Mouse (Mus musculus) neural tube, embryonic 14.5 days (tissue): ENCODE data around the gene Eda2r. TPM values are rescaled to one million over a fixed set of nuclear protein-coding genes. Genes with fewer than 3 reads are reported as not detected.

Experiments
- ATAC-seq: fragments of 200-750 bp; cut with Nextera tagmentation; 2 replicates; pipeline ENCODE4 v1.8.0; 2017; ENCODE audit warnings: low read depth, mild to moderate bottlenecking, moderate TSS enrichment, moderate library complexity
- H3K27ac ChIP-seq: fragments of 300-500 bp; sonication (generic); 2 replicates; pipeline ENCODE4 v1.5.1; 2014; ENCODE audit warnings: low read depth, mild to moderate bottlenecking, control low read depth, low read length, moderate library complexity, mixed read lengths
- H3K27me3 ChIP-seq: fragments of 300-500 bp; sonication (generic); 2 replicates; pipeline ENCODE4 v1.6.1; 2014; ENCODE audit warnings: low read length; ENCODE audit not compliant: control insufficient read depth, insufficient read depth
- H3K36me3 ChIP-seq: fragments of 300-500 bp; sonication (generic); 2 replicates; pipeline ENCODE4 v1.6.1; 2014; ENCODE audit warnings: low read length, mixed read lengths; ENCODE audit not compliant: control insufficient read depth, insufficient read depth
- H3K4me1 ChIP-seq: fragments of 300-500 bp; sonication (generic); 2 replicates; pipeline ENCODE4 v1.6.1; 2014; ENCODE audit warnings: low read length; ENCODE audit not compliant: control insufficient read depth, insufficient read depth
- H3K4me2 ChIP-seq: fragments of 300-500 bp; sonication (generic); 2 replicates; pipeline ENCODE4 v1.6.1; 2014; ENCODE audit warnings: mild to moderate bottlenecking, low read depth, low read length, control low read depth
- H3K4me3 ChIP-seq: fragments of 300-500 bp; sonication (generic); 2 replicates; pipeline ENCODE4 v1.5.1; 2014; ENCODE audit warnings: low read depth, low read length, control low read depth, mixed read lengths
- H3K9ac ChIP-seq: fragments of 300-500 bp; sonication (generic); replicated peaks from 2 replicates; pipeline ENCODE4 v1.6.1; 2014; ENCODE audit warnings: low read depth, mild to moderate bottlenecking, control low read depth, low read length, mixed read lengths
- H3K9me3 ChIP-seq: fragments of 300-500 bp; sonication (generic); 2 replicates; pipeline ENCODE4 v1.6.1; 2016; ENCODE audit warnings: low read length; ENCODE audit not compliant: control insufficient read depth
- WGBS: fragments of 180-500 bp; shearing (Covaris S2); extraction: QIAGEN DNeasy Blood & Tissue Kit; methylation state at CpG from one replicate; pipeline ENCODE4 v1.1.7; 2014; 5-methylcytosine and 5-hydroxymethylcytosine counted together
- polyA plus RNA-seq: library from polyadenylated mRNA; unstranded; fragments of >200 nt; fragmentation: Nextera tagmentation; extraction: Ambion mirVana; gene quantifications from 2 replicates; pipeline ENCODE4 v1.2.1, GENCODE M21; 2014

The Eda2r gene
- 1.4 and 2.2 TPM in 2 replicates for polyA plus RNA-seq

DNA sequence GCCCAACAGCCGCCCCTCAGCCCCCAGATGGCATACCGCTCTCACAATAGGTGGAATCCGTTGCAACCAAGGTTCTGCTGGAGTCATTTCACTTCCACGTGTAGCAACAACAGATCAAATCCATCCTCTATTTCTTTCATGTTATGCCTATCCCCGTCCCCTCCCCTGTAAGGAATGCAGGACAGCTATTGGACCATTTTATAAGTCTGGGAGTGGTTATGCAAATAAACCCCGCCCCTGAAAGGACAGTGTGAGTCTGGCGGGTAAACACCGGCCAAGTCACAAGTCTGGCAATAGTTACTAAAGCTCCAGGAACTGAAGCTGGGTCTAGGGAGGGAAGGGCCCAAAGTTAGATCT is at the start of gene Eda2r:
TSS of gene Eda2r (minus strand) at position 152 of the 357 bp plus-strand sequence.
- H3K27ac ChIP-seq: no peak within 1 kb of the TSS
- no peaks in the 10 kb centered on the region for H3K36me3 ChIP-seq
- H3K4me2 ChIP-seq: peak within 1 kb of the TSS; percentile 30
- 8% methylated on average over 8 of the region's 8 CpGs for WGBS
- no peaks in the 10 kb centered on the region for H3K27me3 ChIP-seq
- ATAC-seq: peak; percentile 95
- H3K9ac ChIP-seq: no peak within 1 kb of the TSS
- H3K9me3 ChIP-seq: no peaks in the 10 kb centered on the region
- peak within 1 kb of the TSS; percentile 16; the same call in 1 of the 2 replicates for H3K4me3 ChIP-seq
- no peaks in the 10 kb centered on the region for H3K4me1 ChIP-seq

GRCm38 (mm10) chrX:97397872-97398271 is 20.9 kb upstream of the Eda2r start:
- Histone ChIP-seq H3K27me3 (no peaks in the 10 kb centered on the region), H3K36me3 (no peaks in the 10 kb centered on the region), H3K9me3 (no peaks in the 10 kb centered on the region), H3K4me3 (no peak overlapping the region), H3K4me2 (no peak overlapping the region), H3K9ac (no peak overlapping the region), H3K4me1 (no peaks in the 10 kb centered on the region), H3K27ac (no peak overlapping the region)
- 76% methylated on average over 2 of the region's 2 CpGs for WGBS
- no peak for ATAC-seq

DNA sequence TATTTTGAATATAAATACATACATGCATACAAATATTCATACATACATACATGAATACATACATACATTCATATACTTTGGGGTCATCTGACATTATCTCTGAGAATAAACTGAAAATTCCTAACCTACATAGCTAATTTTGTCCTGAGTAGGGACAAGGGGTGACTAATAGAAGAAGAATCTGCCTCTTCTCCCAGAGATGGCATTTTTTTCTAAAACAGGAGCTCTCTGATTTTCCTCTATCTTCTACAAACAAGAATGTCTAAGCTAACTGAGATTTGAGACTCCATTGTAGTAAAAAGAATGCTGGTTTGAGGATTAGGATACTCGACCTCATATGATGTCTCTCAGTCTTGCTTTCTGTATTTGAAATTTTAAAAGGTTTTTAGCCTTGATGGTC is 1.1 kb upstream of the Eda2r start:
- no peaks in the 10 kb centered on the region for H3K4me1 ChIP-seq
- no peak overlapping the region for H3K4me3 ChIP-seq
- H3K9ac ChIP-seq: no peak overlapping the region
- no peaks in the 10 kb centered on the region for H3K9me3 ChIP-seq
- no peaks in the 10 kb centered on the region for H3K36me3 ChIP-seq
- H3K4me2 ChIP-seq: no peak overlapping the region
- ATAC-seq: no peak
- H3K27ac ChIP-seq: no peak overlapping the region
- WGBS: 83% methylated on average over 1 of the region's 1 CpGs
- no peaks in the 10 kb centered on the region for H3K27me3 ChIP-seq

- Histone ChIP-seq H3K4me3 (peak overlapping the region; percentile 16; the same call in 1 of the 2 replicates), H3K27ac (no peak overlapping the region), H3K9me3 (no peaks in the 10 kb centered on the region), H3K36me3 (no peaks in the 10 kb centered on the region), H3K4me2 (peak overlapping the region; percentile 30), H3K9ac (no peak overlapping the region), H3K4me1 (no peaks in the 10 kb centered on the region), H3K27me3 (no peaks in the 10 kb centered on the region)
- ATAC-seq: peak; percentile 69
- WGBS: 20% methylated on average over 15 of the region's 15 CpGs
Observed at GRCm38 (mm10) chrX:97376321-97377064, 523 bp downstream of the Eda2r start.

DNA sequence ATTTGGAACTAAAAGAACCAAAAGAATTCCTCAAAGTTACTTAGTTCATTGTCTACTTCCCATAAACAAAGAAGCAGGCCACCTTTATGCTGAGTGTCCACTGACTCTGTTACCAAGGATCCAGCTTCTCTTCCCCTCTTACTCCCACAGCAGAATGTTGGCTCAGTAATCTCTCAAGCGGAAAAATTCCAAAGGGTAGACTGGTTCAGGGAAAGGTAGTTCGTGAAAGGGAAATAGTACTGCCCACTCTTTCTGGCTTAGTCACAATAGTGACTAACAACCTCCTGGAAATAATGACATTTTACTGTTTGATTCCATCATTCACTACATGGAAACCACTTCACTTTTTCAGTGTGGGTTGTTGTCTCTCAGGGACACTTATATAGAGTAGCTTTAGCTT is 4.2 kb downstream of the Eda2r start:
- 63% methylated on average over 2 of the region's 2 CpGs for WGBS
- Histone ChIP-seq H3K4me1 (no peaks in the 10 kb centered on the region), H3K9me3 (no peaks in the 10 kb centered on the region), H3K4me2 (no peak overlapping the region), H3K36me3 (no peaks in the 10 kb centered on the region), H3K27ac (no peak overlapping the region), H3K9ac (no peak overlapping the region), H3K27me3 (no peaks in the 10 kb centered on the region), H3K4me3 (no peak overlapping the region)
- no peak for ATAC-seq

- ATAC-seq: no peak
- H3K4me1 ChIP-seq: no peaks in the 10 kb centered on the region
- H3K36me3 ChIP-seq: no peaks in the 10 kb centered on the region
- no peak overlapping the region for H3K4me2 ChIP-seq
- no peaks in the 10 kb centered on the region for H3K27me3 ChIP-seq
- H3K27ac ChIP-seq: no peak overlapping the region
- no peaks in the 10 kb centered on the region for H3K9me3 ChIP-seq
- no peak overlapping the region for H3K9ac ChIP-seq
- no peak overlapping the region for H3K4me3 ChIP-seq
- WGBS: 90% methylated on average over 1 of the region's 1 CpGs
Observed at GRCm38 (mm10) chrX:97369206-97369605, 7.8 kb downstream of the Eda2r start.

DNA sequence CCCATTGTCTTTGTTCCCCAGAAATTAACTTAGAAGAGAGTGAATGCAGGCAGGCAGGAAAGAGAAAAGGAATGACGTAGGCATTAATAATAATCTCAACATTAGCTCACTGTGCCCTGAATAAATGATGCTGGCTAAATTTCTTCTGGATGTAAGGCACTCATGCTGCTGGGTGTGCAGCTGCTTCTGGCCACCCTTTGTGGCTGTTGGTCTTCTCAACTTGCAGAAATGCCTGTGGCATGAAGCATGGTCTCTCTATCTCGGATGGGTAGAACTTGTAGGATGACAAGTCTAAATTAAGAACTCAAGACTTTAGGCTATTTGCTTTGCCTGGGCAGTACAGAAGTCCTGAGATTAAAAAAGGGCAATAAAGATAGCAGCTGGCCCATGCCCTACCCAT is 8.3 kb downstream of the Eda2r start:
- no peak for ATAC-seq
- H3K36me3 ChIP-seq: no peaks in the 10 kb centered on the region

DNA sequence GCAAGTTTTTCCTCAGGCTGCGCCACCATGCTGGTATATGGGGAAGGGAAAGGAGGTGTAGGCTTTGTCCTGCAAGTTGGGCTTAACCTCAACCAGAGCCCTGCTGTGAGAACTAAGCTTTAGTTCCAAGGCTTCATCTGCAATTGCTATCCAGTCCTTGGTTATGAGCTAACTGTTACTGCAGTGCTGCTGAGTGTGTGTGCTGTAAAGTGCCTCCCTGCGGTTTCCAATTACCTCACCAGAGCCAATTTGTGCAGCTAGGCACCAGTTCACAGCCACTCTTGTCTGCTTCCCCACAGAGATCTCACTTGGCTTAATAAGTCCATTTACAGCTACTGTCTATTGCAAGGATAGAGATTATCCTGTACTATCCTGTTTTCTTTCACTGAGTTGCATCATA is 16.1 kb downstream of the Eda2r start:
- H3K4me2 ChIP-seq: no peak overlapping the region
- 32% methylated on average over 2 of the region's 2 CpGs for WGBS
- no peak overlapping the region for H3K4me3 ChIP-seq
- H3K9ac ChIP-seq: no peak overlapping the region
- no peak overlapping the region for H3K27ac ChIP-seq
- H3K9me3 ChIP-seq: no peaks in the 10 kb centered on the region
- no peaks in the 10 kb centered on the region for H3K36me3 ChIP-seq
- H3K27me3 ChIP-seq: no peaks in the 10 kb centered on the region
- peak; percentile 82; the same call in 1 of the 2 replicates for ATAC-seq
- no peaks in the 10 kb centered on the region for H3K4me1 ChIP-seq

More for the DNA sequence above, 8.3 kb downstream of the Eda2r start:
- H3K9me3 ChIP-seq: no peaks in the 10 kb centered on the region
- no peak overlapping the region for H3K4me3 ChIP-seq
- H3K27ac ChIP-seq: no peak overlapping the region
- H3K9ac ChIP-seq: no peak overlapping the region
- H3K27me3 ChIP-seq: no peaks in the 10 kb centered on the region
- no peak overlapping the region for H3K4me2 ChIP-seq
- H3K4me1 ChIP-seq: no peaks in the 10 kb centered on the region
- WGBS: 90% methylated on average over 2 of the region's 2 CpGs

DNA sequence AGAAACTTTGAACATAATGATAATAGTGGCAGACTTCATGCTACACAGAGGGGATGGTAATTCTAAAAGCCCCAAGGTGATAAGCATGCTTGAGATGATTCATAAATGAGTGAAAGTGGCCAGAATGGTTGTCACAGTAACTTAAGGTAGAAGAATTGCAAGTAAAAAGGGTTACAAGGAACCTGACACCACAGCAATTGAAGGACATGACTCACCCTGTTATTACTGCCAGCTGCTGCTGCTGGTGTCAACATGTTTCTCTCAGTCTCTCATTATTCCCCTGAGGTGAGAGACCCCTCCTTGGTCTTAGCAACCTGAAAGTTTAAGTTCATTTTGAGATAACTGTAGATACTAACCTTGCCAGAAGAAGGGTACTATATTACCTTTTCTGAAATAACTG is 49.1 kb downstream of the Eda2r start:
- Histone ChIP-seq H3K36me3 (no peaks in the 10 kb centered on the region), H3K9ac (no peak overlapping the region), H3K9me3 (no peaks in the 10 kb centered on the region), H3K4me3 (no peak overlapping the region), H3K27ac (no peak overlapping the region), H3K4me1 (no peaks in the 10 kb centered on the region), H3K27me3 (no peaks in the 10 kb centered on the region), H3K4me2 (no peak overlapping the region)
- ATAC-seq: no peak
